Mouse (Mus musculus) urinary bladder, postnatal 25 days (tissue): Measurements from ENCODE around the gene Eif4g2.

Experiments
- DNase-seq: peaks from one replicate; pipeline ENCODE4 v3.0.0; 2022; ENCODE audit warnings: low spot score

The Eif4g2 gene

GRCm38 (mm10) chr7:111069439-111070166, 13.2 kb downstream of the Eif4g2 start:
- no peak for DNase-seq

- no peak for DNase-seq
Observed at GRCm38 (mm10) chr7:111068181-111068580, 14.6 kb downstream of the Eif4g2 start.

- no peak for DNase-seq
Observed at GRCm38 (mm10) chr7:111062971-111063370, 19.9 kb downstream of the Eif4g2 start.

GRCm38 (mm10) chr7:111059527-111059926, 23.3 kb downstream of the Eif4g2 start:
- no peak for DNase-seq

- no peak for DNase-seq
Observed at GRCm38 (mm10) chr7:111055984-111056657, 26.7 kb downstream of the Eif4g2 start.

- DNase-seq = no peak
Observed at GRCm38 (mm10) chr7:111055221-111055620, 27.6 kb downstream of the Eif4g2 start.

- DNase-seq = peak; percentile 56
Observed at GRCm38 (mm10) chr7:111049652-111050421, 33.0 kb downstream of the Eif4g2 start.

GRCm38 (mm10) chr7:111048920-111049319, 33.9 kb downstream of the Eif4g2 start:
- no peak for DNase-seq

GRCm38 (mm10) chr7:111029046-111029553, 53.7 kb downstream of the Eif4g2 start:
- no peak for DNase-seq

GRCm38 (mm10) chr7:111028281-111029045, 54.4 kb downstream of the Eif4g2 start, which contains the start of gene Ctr9:
Gene Ctr9 (plus strand): TSS chr7:111028951.
- DNase-seq = peak; percentile 95

- DNase-seq = no peak
Observed at GRCm38 (mm10) chr7:111024912-111025311, 57.9 kb downstream of the Eif4g2 start.

- DNase-seq = peak; percentile 18
Observed at GRCm38 (mm10) chr7:111024068-111024594, 58.7 kb downstream of the Eif4g2 start.

- DNase-seq = no peak
Observed at GRCm38 (mm10) chr7:111020814-111021213, 62.0 kb downstream of the Eif4g2 start.
